Mouse (Mus musculus) adrenal gland, postnatal 36 days (tissue): ENCODE data around the gene Fars2. TPM values are rescaled to one million over a fixed set of nuclear protein-coding genes. Genes with fewer than 3 reads are reported as not detected.

Experiments
- DNase-seq, 2 experiments: peaks; one replicate each; pipeline ENCODE4 v3.0.0; 2021; ENCODE audit warnings: mixed read lengths in 1 of 2
- total RNA-seq, 2 experiments: library from RNA; stranded (reverse); gene quantifications; 2 replicates each; pipeline ENCODE4 v1.2.3; 2021

The Fars2 gene
- total RNA-seq, 2 experiments from 2014 or later = 80.9 to 94.7 TPM

DNA sequence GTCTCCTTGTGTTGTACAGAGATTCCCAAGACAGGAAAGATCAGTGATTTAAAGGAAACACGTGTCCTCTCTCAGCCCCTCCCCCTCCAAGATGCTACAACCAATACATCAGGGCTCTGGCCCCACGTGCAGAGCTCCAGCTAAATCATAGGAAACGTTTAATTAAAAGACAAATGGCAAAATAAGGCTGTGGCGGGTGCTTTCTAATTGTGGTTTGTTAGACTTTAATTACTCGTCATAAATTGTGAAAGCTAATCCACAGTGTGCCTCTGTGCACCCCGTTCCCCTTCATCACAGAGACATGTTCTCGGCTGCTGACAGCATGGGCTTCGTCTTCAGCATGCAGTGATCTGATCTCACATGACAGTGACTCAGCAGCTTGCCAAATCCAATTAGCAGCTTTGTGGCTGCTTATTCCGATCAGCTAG lies 400.9 kb downstream of the Fars2 start:
- DNase-seq = peak in 1 of 2 experiments; percentile 6

DNA sequence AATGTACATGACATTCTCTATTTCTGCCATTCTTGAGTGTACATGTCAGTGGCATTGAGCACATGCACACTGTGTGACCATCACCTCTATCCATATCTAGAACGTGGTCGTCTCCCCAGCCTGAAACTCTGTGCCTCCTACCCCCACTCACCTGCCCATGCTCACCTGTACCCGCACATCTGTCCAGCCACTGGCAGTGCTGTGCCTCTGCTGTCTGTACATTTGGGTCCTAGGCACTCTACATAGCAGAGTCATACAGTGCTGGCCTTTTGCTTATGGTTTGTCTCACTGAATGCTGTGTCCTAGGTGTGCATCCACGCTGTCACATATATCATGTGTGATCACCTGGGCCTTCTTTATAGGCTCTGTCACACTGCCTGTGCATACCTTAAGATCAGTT lies 410.5 kb downstream of the Fars2 start:
- no peak for DNase-seq

DNA sequence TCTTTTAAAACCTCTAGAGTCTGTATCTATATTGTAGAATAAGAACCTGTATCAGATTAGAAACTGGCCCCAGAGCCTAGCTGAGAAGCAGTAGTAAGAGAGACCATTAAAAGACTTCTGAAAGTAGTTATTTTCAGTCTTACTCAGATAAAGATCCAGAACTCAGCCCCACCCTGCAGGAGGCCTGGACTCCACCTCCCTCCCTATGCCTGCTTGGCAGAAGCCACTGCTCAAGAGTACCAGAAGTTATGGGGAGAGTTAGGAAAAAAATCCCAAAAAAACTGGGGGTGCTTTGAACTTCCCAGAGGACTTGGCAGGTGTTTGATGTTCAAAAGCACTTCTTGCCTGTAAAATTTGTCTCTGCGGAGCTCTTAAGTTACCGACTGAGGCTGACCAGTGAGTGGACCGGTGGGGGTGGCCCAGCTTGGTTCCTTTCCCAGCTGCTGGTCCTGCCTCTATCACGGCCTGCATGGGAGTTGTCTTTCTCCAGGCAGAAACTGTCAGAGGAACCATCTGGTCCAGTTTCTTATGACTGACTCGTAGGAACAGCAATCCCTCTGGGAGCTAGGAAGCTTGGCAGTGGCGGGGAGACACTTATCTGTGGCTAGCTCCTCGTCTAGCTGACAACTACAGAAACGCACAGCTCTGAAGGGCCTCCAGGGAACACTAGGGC lies 411.1 kb downstream of the Fars2 start:
- peak in 1 of 2 experiments; percentile 14 for DNase-seq

DNA sequence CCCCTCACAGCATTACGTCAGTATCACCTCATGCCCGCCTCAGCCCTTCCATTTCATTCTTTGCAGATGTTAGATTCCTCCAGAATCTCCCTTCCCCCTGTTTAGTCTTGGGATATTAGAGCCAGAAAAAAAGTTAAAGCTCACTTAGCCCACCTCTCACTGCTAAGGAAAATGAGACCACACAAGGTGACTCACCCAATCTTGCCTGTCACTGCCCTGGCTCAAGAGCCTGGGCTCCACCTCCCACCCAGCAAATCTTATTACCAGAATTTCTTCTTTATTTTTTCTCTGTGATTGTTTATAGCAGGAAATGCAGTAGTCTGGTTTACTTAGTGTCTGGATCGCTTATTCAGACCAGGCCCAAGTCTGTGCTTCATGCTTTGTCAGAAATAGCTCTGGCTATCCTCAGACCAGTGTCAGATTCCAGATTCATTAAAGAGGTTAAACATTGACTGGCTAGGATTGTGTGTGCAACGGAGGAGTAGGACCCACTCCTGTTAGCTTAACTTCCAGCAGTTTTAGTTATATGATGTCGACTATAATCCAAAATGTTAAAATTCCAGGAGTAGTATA lies 412.3 kb downstream of the Fars2 start:
- no peak for DNase-seq

DNA sequence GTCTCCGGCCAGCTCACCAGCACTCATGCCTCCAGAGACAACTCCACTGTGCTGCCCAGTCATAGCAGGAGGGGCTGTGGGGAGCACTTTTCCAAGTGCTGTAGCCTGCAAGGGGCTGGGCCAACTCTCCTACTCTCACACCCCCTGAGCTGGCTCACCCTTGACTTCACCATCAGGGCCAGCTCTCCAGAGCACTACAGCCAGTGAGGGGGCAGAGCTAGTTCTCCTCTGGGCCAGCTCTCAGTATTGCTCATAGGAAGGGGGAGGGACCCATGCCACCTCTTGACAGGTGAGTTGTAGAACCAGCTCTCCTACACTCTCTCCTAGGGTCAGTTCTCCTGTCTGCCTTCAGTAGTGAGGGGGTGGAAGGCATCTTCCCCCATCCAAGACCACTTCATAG lies 413.6 kb downstream of the Fars2 start:
- no peak for DNase-seq

DNA sequence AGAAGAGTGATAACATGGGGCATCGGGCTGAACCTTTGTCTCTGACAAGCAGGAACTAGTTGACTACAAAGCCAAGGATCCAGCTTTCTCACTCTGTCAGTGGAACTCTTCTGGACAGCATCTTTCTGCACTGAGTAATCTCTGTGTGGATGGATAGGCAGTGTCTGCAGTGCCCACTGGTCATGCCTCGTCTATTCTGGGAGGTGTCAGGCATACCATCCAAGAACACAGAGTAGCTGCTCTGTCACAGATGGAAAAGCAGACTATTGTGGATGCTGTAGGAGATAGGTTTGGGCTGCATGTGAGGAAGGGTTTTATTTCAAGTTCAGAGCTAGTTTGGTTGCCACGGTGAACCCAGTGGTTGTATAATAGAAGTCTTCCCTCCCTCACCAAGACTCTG lies 414.7 kb downstream of the Fars2 start:
- DNase-seq = no peak

DNA sequence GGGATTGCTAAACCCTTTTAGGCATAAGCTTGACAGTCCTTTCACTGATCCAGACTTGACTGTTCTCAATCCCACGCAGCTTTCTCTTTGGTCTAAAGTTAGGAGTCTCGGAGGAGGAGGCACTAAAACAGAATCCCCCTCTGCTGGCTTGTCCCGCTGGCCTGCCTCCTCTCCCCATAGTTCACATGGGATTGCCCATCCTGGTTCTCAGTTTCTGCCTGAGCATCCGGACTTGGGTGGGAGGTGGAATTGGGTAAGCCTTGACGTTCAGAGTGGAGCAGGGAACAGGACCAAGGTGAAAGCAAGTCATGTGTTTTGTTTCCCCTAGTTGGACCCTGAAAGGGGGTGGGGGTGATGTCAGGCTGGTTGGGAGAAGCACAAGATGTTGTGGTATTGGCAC lies 415.9 kb downstream of the Fars2 start:
- no peak for DNase-seq

DNA sequence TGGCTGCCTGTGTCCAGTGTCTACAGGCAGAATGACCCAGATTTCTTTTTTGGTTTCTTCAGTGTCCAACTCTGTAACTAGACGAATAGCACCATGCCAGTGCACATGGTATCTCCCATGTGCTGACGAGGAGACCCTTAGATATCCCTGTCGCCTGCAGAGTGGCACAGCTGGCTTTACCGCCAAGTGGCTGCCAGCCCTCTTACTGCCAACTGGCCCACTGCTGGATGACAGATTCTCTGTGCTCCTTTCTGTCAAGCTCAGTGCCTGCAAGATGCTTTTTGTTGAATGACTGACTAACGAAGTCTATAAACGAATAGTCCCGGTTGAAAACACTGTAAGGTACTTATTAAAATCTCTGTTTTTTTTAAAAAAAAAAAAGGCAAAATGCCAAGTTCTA lies 416.3 kb downstream of the Fars2 start:
- no peak for DNase-seq

DNA sequence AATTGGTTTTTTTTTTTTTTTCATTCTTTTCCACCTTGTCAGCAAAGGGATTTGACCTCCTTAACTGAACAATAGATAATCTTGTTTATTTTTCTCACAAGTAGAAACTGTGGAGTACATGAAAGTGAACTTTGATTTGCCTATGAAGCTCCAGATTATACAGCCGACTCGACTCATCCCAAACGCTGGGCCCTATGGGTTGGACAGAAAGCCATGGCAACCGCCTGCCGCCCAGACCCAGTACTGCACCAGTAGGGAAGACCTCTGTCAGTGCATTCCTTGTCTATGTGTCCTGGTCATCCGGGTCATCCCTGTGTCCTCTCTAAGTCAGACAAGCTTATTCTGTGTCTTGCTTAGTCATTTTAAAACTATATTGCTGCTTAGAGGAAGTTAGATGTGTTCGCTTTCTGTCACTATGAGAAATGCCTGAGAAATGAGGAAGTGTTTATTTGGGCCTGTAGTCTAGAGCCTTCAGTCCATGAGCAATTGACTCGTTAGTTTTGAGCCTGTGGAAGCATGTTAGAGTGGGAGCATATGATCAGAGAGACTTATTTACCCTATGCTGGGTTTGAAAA lies 416.8 kb downstream of the Fars2 start:
- DNase-seq = no peak

DNA sequence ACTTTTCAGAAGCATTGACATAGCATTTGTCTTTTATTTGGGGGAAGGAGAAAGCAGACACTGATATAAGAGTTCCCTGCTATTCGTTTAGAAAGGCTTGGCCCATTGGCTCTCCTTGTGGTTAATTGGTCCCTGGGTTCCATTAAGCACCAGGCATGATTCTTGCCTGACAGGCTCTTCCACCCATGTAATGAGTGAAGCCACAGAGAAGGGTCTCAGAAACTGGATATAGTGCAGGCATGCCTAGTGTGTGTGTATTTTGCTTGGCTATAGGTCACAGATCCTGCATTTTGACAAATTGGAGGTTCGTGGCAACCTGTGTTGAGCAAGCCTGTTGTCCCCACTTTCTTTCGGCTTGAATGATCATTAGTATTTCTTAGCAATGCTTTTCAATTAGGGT lies 420.4 kb downstream of the Fars2 start:
- DNase-seq = no peak

DNA sequence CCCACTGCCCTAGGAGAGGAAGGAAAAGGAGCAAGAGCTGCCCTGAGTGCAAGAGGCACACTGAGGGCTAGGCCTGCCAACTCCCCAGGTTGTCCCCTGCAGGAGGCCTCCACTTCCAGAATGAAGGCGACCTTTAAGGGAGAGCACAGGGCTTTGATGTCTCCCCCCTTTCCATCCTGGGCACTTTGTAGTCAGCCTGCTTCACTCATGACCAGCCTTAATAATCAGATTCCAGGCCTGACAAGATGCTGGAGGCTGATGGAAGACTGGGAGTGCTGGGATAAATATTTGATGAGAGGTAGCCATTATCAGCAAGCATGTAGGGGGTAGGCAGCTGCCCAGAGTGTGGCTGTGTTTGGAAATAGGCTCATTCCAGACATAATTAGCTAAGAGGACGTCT lies 421.2 kb downstream of the Fars2 start:
- no peak for DNase-seq

DNA sequence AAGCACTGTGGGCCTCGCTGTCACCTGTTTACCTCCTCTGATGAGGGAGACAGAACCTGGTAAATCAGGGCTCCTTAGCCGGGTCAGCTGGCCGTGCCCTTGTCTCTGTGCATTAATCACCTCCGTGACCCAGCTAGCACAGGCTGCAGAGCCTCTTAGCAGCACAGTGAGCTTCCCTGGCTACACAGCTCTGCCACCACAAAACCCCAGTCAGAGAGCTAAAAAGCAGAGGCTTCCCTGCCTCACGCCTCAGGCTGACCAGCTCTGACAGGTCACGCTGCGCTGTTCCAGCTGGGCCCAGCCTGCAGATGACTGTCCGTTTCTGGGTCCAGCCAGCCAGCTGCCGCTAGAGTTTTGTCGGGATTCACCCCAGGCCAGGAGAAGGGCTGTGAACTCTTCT lies 423.0 kb downstream of the Fars2 start:
- DNase-seq = no peak

DNA sequence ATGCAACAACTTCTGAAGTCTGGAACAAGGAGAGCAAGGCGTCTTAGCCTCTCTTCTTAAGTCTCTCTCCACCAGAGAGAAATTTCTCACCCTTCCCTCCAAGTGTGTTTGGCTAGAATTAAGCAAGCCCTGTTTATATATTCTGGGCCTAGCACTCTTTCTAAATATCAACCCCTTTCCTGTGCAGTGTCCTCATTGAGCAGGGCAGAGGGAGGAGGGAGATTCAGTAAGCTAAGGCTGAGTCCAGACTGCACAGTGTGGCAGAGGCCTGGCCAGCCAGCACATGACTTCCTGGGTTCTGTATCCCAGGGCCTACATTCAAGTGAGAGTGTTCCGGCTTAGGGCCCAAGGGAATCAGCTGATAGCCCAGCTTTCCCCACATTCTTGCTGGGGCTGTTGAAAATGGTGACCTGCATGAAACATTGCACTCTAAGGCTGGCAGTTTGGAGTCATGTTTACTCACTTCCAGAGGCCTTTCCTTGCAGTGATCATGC lies 424.1 kb downstream of the Fars2 start:
- DNase-seq = no peak

DNA sequence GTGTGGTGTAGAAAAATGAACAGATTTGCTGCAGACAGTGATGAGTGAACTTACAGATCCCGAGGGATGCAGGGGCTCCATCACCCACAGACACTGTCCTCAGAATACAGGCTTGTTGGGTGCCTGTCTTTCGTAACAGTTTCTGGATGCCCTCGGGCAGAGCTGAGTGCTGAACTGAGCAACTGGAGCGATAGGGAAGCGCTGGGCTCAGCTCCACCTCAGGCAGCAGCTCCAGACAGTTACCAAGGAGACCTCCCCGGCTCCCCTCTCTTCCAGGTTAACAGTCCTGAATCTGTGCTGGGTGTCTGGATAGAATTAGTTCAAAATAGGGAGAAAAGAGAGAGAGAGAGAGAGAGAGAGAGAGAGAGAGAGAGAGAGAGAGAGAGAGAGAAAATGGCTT lies 433.5 kb downstream of the Fars2 start:
- DNase-seq = no peak

DNA sequence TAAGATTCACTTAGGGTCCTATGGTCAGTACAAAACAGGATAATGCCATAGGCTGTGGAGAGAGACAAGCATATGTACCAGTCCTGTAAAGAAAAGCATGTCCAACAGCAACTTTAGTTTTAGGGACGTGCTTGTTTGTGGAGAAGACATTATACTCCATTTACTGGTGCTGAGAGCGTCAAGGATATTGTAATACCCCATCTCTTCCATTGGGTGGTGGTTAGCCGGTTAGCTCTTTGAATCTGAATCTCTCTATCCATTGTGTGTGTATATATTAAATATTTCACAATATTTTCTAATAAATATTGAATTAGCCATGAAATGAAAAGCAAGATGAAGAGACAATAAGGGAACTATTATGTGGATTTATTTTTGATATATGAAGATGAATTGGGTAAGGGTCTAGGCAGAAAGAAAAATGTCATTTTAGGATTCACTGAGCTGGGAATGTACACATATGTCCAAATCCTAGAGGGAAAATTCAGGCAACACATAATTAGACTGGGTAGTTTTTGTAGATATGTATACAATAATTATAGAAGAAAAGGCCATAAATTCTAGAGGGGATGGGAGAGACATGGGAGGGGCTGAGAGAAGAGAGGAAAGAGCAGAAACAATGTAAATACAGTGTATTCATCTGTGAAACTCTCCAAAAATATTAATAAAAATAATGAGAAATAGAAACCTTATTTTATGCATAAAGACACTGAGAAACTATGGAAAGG lies 435.5 kb downstream of the Fars2 start:
- no peak for DNase-seq

DNA sequence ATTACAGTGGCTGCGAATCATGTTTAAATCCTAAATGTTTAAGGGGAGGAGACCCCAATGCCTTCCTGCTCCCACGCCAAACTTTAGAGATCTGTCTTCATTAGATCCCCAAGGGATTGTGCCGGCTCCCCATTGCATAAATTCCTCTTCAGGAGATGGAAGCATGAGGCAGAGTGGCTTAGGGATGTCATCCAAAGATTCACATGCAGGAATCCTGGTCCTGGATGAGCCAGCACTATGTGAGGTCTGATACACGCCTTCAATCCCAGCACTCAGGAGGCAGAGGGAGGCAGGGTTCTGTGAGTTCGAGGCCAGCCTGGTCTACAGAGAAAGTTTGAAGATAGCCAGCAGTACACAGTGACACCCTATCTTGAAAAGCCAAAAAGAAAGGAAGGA lies 436.0 kb downstream of the Fars2 start:
- no peak for DNase-seq

DNA sequence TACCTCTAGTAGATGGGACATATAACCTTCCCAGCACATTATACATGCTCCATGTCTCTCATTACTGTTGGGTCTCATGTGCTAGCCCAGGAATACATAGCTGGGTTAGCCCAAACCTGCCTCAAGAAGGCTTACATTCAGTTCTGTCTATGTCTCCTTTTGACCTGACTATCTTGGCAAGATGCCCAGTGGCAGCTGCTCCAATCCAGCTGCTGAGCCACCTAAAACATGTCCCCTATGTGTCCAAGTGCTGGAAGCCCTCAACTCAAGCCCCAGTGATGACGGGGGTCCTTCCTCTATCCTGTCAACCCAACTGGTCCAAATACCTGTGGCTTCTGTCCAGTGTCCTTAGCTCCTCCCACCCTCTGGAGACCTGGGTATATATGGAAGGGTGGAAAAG lies 437.5 kb downstream of the Fars2 start:
- no peak for DNase-seq

DNA sequence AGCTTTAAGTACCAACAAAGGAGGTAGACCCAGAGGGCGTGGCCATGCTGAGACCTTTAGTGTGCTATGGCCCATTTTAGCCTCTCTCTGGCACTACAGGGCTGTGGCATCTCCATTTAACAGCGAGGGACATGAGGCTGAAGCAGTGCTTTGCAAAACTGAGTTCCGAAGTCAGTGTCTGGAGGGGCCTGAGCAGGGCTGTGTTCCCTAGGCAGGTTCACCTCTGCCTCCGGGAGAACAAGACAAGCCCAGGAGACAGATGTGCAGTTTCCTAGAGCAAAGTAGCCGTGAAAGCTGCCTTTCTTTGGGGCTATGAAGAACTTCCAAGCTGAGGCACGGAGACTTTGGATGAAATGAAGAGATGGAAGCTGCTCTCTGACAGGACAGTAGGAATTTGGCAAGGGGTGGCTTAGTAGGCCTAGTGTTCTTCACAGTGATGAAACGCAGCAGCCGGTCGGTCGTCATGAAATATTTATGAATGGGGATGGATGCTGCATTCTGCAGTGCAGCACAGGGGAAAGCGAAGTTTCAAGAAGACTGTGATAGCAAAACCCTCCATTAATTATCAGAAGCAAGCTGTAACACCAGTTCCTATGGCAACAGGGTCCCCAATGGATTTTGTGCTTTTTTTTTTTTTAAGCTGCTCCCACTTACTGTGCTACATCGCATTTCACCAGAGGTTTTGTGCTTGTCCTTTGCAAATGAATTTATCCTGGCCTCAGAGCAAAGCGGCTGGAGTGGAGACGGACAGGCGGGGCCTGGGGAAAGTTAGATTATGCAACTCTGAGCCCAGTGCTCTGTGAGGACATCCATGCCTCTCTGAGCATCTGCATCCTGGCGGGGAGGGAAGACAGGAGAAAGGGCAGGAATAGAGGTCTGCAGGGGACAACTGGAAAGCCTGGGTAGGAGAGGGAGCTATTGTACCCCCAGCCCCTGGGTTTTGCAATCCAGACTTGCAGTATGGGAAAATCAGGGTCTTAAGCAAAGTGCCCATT lies 445.5 kb downstream of the Fars2 start:
- DNase-seq = no peak

DNA sequence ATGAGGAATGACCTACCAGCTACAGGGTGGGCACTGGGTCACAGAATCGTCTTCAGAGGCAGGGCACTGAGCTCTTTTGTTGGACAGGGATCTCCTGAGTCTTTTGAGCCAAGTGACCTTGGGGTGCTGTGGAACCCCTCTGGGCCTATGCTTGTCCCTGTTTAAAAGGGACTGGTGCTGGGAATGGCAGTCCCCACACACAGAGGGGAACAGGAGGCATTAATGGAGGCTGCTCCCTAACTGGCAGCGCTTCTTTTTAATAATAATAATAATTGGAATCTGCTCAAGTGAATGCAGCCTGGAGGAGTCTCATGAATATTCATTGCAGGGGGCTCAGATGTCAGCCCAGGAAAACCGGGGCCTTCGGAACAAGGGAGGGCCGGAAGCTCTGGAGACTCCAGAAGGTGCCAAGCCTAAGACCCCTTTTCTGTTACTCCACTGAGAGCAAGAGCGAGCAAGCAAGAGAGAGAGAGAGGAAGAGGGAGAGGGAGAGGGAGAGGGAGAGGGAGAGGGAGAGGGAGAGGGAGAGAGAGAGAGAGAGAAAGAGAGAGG lies 447.6 kb downstream of the Fars2 start:
- no peak for DNase-seq

DNA sequence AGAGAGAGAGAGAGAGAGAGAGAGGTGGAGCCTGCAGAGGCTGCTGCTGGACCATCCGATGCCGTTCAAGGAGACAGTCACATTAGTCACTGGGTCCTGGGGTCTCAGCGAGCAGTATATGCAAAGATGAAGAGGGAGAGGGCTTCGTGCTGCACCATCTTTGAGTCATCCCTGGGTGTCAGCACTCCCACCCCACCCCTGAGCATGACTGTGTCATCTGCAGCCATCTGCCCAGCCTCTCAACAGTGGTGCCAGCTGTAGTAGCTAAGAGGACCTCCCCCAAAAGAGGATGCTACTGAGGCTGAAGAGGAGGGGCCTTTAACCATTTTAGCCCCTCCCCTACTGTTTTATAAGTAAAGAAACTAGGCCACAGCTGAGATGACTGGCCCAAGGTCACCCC lies 459.6 kb downstream of the Fars2 start:
- DNase-seq = no peak

DNA sequence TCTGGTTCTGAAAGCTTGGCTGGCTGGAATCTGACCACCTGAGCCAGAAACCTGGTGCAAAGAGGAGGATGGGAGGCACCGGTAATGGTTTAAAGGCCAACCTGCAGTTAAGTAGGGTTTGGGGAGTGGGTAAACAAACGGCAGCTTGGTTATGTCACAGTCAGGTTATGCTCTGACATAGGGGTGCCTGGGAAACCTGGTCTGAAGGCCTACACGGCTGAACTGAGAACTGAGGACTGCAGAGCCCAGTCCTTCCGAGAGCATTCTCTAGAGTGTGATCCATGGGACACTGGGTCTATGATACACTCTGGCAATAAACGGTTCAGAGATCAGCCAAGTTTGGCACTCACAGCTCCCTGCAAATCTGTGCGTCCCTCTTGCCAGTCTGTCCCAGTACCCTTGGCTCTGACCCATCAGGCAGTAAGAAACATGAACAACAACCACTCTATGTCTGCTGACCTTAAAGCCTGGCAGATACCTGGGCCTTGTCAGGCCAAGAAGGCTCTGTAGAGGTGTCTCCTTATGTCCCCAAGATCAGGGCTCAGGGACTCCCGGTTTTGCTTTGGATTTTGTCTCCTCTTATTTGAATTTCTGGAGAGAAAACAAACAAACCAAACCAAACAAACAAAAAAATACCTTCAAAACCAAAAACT lies 460.8 kb downstream of the Fars2 start:
- no peak for DNase-seq
